Mouse (Mus musculus): ENCODE results near the gene Taf15. TPM values are rescaled to one million over a fixed set of nuclear protein-coding genes. Genes with fewer than 3 reads are reported as not detected.
A peak's percentile ranks its signal among the peaks of the same experiment; 100 is the strongest.

Gene Taf15
- polyA plus RNA-seq, 1 experiment from 2014 or later: 17.1 TPM

DNA sequence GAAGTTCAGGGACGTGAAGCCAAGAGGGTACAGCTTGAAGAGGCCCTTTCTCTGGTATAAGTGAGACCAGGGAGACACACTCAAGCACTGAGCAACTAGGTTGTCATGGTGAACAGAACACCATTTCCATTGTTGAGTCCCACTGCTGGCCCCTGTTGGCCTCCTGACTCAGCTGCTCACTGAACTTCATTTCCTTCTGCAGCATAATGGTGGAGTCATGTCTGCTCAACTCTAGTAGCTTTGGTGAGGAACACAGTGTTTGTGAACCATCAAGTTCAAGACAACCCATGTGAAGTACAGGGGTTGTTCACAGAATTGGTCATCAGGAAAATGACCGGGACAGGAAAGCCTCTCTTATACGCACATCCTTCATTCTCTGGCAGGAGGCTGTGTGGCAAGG, 49.2 kb downstream of the Taf15 start, which contains the start of gene Heatr9:
Gene Heatr9, minus strand, starts transcription at position 101 of the 400 bp plus-strand sequence.
- Histone ChIP-seq H3K27me3 (replicated peaks; ENCODE audit: control insufficient read depth, insufficient read depth, low read length) (no peaks in the 10 kb centered on the region), H3K9ac (replicated peaks; ENCODE audit: low read depth, low read length) (no peak within 1 kb of the TSS), H3K4me1 (replicated peaks; ENCODE audit: control insufficient read depth, insufficient read depth, low read length) (no peaks in the 10 kb centered on the region), H3K4me2 (ENCODE audit: low read length) (no peak within 1 kb of the TSS), H3K27ac (ENCODE audit: low read length) (no peak within 1 kb of the TSS), H3K9me3 (ENCODE audit: control insufficient read depth, low read length) (no peaks in the 10 kb centered on the region), H3K4me3 (replicated peaks; ENCODE audit: low read length) (no peak within 1 kb of the TSS), H3K36me3 (ENCODE audit: control insufficient read depth, insufficient read depth) (0 out of 2 replicates have a peak, but pooled peaks cover 2% of the 10 kb centered on the region)
- ATAC-seq: no peak
- 82% methylated on average over 3 of the region's 3 CpGs for WGBS

DNA sequence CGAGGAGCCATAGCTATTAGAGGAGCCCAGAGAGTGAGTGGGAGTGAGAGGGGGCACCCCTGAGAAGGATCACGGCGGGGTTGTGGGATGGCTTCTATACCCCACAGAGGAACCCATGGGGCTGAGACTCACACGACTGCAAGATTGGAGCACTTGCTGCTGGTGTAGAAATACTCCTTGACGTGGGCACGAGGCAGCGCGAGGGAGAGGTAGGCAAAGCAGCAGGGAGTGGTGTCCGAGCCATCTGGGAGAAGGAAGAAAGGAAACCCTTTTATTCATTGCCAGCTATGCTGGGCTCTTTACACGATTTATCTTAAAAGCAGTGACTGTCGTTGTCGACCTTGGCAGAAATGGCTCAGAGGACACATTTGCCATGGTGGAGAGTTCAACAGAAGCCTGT, 56.1 kb downstream of the Taf15 start:
- no peaks in the 10 kb centered on the region for H3K4me1 ChIP-seq (replicated peaks; ENCODE audit: control insufficient read depth, insufficient read depth, low read length)
- H3K9me3 ChIP-seq (ENCODE audit: control insufficient read depth, low read length): no peaks in the 10 kb centered on the region
- no peak overlapping the region for H3K4me2 ChIP-seq (ENCODE audit: low read length)
- no peaks in the 10 kb centered on the region for H3K36me3 ChIP-seq (ENCODE audit: control insufficient read depth, insufficient read depth)
- no peak overlapping the region for H3K27ac ChIP-seq (ENCODE audit: low read length)
- WGBS: 78% methylated on average over 12 of the region's 12 CpGs
- H3K9ac ChIP-seq (replicated peaks; ENCODE audit: low read depth, low read length): no peak overlapping the region
- no peaks in the 10 kb centered on the region for H3K27me3 ChIP-seq (replicated peaks; ENCODE audit: control insufficient read depth, insufficient read depth, low read length)
- H3K4me3 ChIP-seq (replicated peaks; ENCODE audit: low read length): no peak overlapping the region
- ATAC-seq: no peak

DNA sequence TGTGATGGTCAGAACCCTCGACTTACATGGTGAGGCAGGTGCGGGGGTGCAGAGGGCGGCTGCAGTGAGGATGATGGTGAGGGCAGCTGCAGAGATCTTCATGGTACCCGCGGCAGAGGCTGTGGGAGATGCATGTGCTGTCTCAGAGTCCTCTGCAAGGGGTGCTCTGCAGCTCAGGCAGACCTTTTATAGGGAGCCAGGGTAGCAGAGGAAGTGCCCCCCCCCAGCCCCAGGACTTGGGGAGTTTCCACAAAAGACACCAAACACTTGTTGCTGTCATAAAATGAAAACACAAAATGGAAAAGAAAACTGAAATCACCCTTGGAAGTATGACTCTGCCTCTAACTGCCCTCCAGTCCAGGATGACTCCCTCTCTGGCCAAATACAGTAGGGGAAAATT, 57.5 kb downstream of the Taf15 start, which contains the start of gene Ccl5:
Gene Ccl5, minus strand, starts transcription at position 159 of the 400 bp plus-strand sequence.
- H3K4me3 ChIP-seq (replicated peaks; ENCODE audit: low read length): no peak within 1 kb of the TSS
- H3K27me3 ChIP-seq (replicated peaks; ENCODE audit: control insufficient read depth, insufficient read depth, low read length): no peaks in the 10 kb centered on the region
- no peak within 1 kb of the TSS for H3K27ac ChIP-seq (ENCODE audit: low read length)
- 92% methylated on average over 5 of the region's 5 CpGs for WGBS
- no peak within 1 kb of the TSS for H3K9ac ChIP-seq (replicated peaks; ENCODE audit: low read depth, low read length)
- no peak within 1 kb of the TSS for H3K4me2 ChIP-seq (ENCODE audit: low read length)
- no peaks in the 10 kb centered on the region for H3K9me3 ChIP-seq (ENCODE audit: control insufficient read depth, low read length)
- no peak for ATAC-seq
- H3K36me3 ChIP-seq (ENCODE audit: control insufficient read depth, insufficient read depth): no peaks in the 10 kb centered on the region
- H3K4me1 ChIP-seq (replicated peaks; ENCODE audit: control insufficient read depth, insufficient read depth, low read length): peaks cover 10% of the 10 kb centered on the region

DNA sequence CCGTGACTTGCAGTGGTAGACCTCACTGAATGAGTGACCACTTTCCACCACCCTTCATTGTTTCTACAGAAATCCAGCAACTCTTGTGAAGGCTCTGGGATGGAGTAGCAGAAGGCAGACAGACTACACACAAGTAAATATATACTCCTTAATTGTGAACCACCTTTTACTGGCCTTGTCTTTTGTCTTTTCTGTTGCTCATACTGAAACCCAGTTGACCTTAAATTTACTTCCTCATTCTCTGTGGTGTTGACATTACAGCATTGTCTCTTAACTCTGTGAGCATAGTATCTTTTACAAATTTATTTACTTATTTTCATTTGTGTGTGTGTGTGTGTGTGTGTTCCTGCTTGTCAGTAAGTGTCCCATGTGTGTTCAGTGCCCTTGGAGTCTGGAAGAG, 60.3 kb downstream of the Taf15 start:
- Histone ChIP-seq H3K9me3 (ENCODE audit: control insufficient read depth, low read length) (no peaks in the 10 kb centered on the region), H3K4me3 (replicated peaks; ENCODE audit: low read length) (no peak overlapping the region), H3K27me3 (replicated peaks; ENCODE audit: control insufficient read depth, insufficient read depth, low read length) (no peaks in the 10 kb centered on the region), H3K4me1 (replicated peaks; ENCODE audit: control insufficient read depth, insufficient read depth, low read length) (peaks cover 10% of the 10 kb centered on the region), H3K9ac (replicated peaks; ENCODE audit: low read depth, low read length) (no peak overlapping the region), H3K4me2 (ENCODE audit: low read length) (no peak overlapping the region), H3K36me3 (ENCODE audit: control insufficient read depth, insufficient read depth) (no peaks in the 10 kb centered on the region), H3K27ac (ENCODE audit: low read length) (no peak overlapping the region)
- ATAC-seq: no peak
- 96% methylated on average over 1 of the region's 1 CpGs for WGBS

GRCm38 (mm10) chr11:83534143-83534542, 61.3 kb downstream of the Taf15 start:
- H3K27ac ChIP-seq (ENCODE audit: low read length): no peak overlapping the region
- no peaks in the 10 kb centered on the region for H3K27me3 ChIP-seq (replicated peaks; ENCODE audit: control insufficient read depth, insufficient read depth, low read length)
- WGBS: 80% methylated on average over 8 of the region's 8 CpGs
- no peaks in the 10 kb centered on the region for H3K36me3 ChIP-seq (ENCODE audit: control insufficient read depth, insufficient read depth)
- peak overlapping the region; percentile 27 for H3K4me2 ChIP-seq (ENCODE audit: low read length)
- no peak overlapping the region for H3K4me3 ChIP-seq (replicated peaks; ENCODE audit: low read length)
- ATAC-seq: no peak
- no peaks in the 10 kb centered on the region for H3K9me3 ChIP-seq (ENCODE audit: control insufficient read depth, low read length)
- H3K4me1 ChIP-seq (replicated peaks; ENCODE audit: control insufficient read depth, insufficient read depth, low read length): peaks cover 10% of the 10 kb centered on the region
- no peak overlapping the region for H3K9ac ChIP-seq (replicated peaks; ENCODE audit: low read depth, low read length)

DNA sequence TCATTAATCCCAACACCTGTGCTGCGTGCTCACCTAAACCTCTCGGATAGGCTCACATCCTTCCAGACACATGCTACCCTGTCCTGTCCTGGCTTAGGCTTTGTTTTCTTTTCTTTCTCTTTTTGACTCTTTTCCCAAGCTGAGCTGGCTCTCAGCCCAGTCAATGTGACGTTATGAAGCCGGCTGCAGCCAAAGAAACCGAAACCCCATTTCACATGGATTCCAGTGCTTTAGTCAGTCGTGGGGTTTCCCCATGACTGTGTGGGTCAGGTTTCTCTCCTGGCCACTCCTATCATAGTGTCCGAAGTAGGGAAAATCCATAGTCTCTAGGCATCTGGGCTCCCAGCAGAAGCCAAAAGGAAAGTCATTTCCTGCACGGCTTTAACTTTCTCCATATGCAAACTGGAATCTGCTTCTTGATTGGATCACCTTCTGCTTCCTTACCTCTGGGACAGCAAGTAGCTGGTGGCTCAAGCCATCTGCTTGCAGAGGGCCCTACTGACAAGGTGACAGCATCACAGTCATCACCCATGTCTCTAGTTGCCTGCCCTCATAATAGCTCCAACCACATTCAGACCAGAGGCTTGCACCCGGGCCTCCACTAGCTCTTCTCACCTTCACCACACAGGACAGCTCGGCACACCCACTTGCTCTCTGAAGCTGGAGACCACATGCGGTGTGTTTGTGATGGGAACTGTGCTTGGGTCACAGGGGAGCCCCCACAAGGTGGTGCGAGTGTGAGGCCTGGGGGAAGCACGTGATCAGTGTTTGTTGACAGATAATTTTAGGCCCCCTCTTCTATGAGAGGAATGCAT, 61.9 kb downstream of the Taf15 start:
- ATAC-seq: peak; percentile 55
- H3K27ac ChIP-seq (ENCODE audit: low read length): no peak overlapping the region
- H3K4me2 ChIP-seq (ENCODE audit: low read length): peak overlapping the region; percentile 27
- H3K36me3 ChIP-seq (ENCODE audit: control insufficient read depth, insufficient read depth): no peaks in the 10 kb centered on the region
- H3K9ac ChIP-seq (replicated peaks; ENCODE audit: low read depth, low read length): no peak overlapping the region
- 46% methylated on average over 13 of the region's 13 CpGs for WGBS
- H3K4me1 ChIP-seq (replicated peaks; ENCODE audit: control insufficient read depth, insufficient read depth, low read length): peaks cover 10% of the 10 kb centered on the region
- H3K9me3 ChIP-seq (ENCODE audit: control insufficient read depth, low read length): no peaks in the 10 kb centered on the region
- H3K4me3 ChIP-seq (replicated peaks; ENCODE audit: low read length): no peak overlapping the region
- no peaks in the 10 kb centered on the region for H3K27me3 ChIP-seq (replicated peaks; ENCODE audit: control insufficient read depth, insufficient read depth, low read length)

GRCm38 (mm10) chr11:83536831-83537230, 63.9 kb downstream of the Taf15 start:
- no peak for ATAC-seq
- Histone ChIP-seq H3K36me3 (ENCODE audit: control insufficient read depth, insufficient read depth) (no peaks in the 10 kb centered on the region), H3K9ac (replicated peaks; ENCODE audit: low read depth, low read length) (no peak overlapping the region), H3K27me3 (replicated peaks; ENCODE audit: control insufficient read depth, insufficient read depth, low read length) (no peaks in the 10 kb centered on the region), H3K4me2 (ENCODE audit: low read length) (no peak overlapping the region), H3K27ac (ENCODE audit: low read length) (no peak overlapping the region), H3K9me3 (ENCODE audit: control insufficient read depth, low read length) (no peaks in the 10 kb centered on the region), H3K4me3 (replicated peaks; ENCODE audit: low read length) (no peak overlapping the region), H3K4me1 (replicated peaks; ENCODE audit: control insufficient read depth, insufficient read depth, low read length) (peaks cover 10% of the 10 kb centered on the region)
- 85% methylated on average over 3 of the region's 3 CpGs for WGBS

DNA sequence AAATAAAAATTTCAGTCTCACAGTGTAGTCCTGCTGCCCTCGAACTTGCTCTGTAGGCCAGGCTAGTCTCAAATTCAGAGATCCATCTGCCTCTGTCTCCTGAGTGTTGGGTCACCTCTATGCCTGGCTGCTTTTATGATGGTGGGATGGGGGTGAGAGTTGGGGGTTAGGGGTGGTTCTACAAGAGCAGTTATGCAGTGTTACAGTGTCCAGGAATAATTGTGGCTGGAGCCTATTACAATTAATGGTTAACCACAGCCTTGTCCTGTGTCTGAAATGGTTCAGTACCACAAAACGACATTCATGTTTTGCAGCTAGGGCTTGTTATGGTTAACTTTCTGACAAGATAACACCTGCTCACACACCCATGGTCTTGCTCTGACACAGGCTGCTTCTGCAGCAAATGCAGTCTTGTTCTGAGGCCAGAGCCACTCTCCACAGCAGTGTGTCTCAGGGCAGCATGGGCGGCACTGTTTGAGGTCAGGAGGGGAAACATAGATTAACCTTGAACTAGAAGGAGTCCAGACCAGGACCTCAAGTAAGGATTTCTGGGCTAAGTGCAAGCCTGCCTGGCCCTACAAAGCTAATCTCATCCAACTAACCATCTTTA, 65.9 kb downstream of the Taf15 start:
- Histone ChIP-seq H3K9me3 (ENCODE audit: control insufficient read depth, low read length) (no peaks in the 10 kb centered on the region), H3K27ac (ENCODE audit: low read length) (no peak overlapping the region), H3K9ac (replicated peaks; ENCODE audit: low read depth, low read length) (no peak overlapping the region), H3K36me3 (ENCODE audit: control insufficient read depth, insufficient read depth) (no peaks in the 10 kb centered on the region), H3K27me3 (replicated peaks; ENCODE audit: control insufficient read depth, insufficient read depth, low read length) (no peaks in the 10 kb centered on the region), H3K4me2 (ENCODE audit: low read length) (no peak overlapping the region), H3K4me1 (replicated peaks; ENCODE audit: control insufficient read depth, insufficient read depth, low read length) (peaks cover 10% of the 10 kb centered on the region), H3K4me3 (replicated peaks; ENCODE audit: low read length) (no peak overlapping the region)
- WGBS: 84% methylated on average over 3 of the region's 3 CpGs
- no peak for ATAC-seq

- no peak for ATAC-seq
- 90% methylated on average over 2 of the region's 2 CpGs for WGBS
- no peaks in the 10 kb centered on the region for H3K36me3 ChIP-seq (ENCODE audit: control insufficient read depth, insufficient read depth)
Observed at GRCm38 (mm10) chr11:83540931-83541330, 68.0 kb downstream of the Taf15 start.

More at GRCm38 (mm10) chr11:83540931-83541330, 68.0 kb downstream of the Taf15 start:
- Histone ChIP-seq H3K4me3 (replicated peaks; ENCODE audit: low read length) (no peak overlapping the region), H3K4me2 (ENCODE audit: low read length) (no peak overlapping the region), H3K9ac (replicated peaks; ENCODE audit: low read depth, low read length) (no peak overlapping the region), H3K27me3 (replicated peaks; ENCODE audit: control insufficient read depth, insufficient read depth, low read length) (no peaks in the 10 kb centered on the region), H3K4me1 (replicated peaks; ENCODE audit: control insufficient read depth, insufficient read depth, low read length) (no peaks in the 10 kb centered on the region), H3K27ac (ENCODE audit: low read length) (no peak overlapping the region), H3K9me3 (ENCODE audit: control insufficient read depth, low read length) (no peaks in the 10 kb centered on the region)

Measured in forebrain, embryonic 16.5 days (tissue).